Mouse (Mus musculus) heart, embryonic 15.5 days (tissue): ENCODE results near the gene Gm5134. TPM values are rescaled to one million over a fixed set of nuclear protein-coding genes. Genes with fewer than 3 reads are reported as not detected.

Source experiments
- ATAC-seq: fragments of 200-750 bp; cut with Nextera tagmentation; replicated peaks from 2 replicates; pipeline ENCODE4 v1.8.0; 2017; ENCODE audit warnings: low read depth, moderate TSS enrichment; ENCODE audit not compliant: insufficient number of reproducible peaks, insufficient read depth, low FRiP score
- H3K27ac ChIP-seq: fragments of 300-500 bp; sonication (generic); 2 replicates; pipeline ENCODE4 v1.5.1; 2015; ENCODE audit warnings: mild to moderate bottlenecking, inconsistent platforms
- H3K27me3 ChIP-seq: fragments of 300-500 bp; sonication (generic); 2 replicates; pipeline ENCODE4 v1.6.1; 2015; ENCODE audit warnings: inconsistent platforms
- H3K36me3 ChIP-seq: fragments of 300-500 bp; sonication (generic); 2 replicates; pipeline ENCODE4 v1.6.1; 2015; ENCODE audit warnings: mild to moderate bottlenecking, inconsistent platforms
- H3K4me1 ChIP-seq: fragments of 300-500 bp; sonication (generic); replicated peaks from 2 replicates; pipeline ENCODE4 v1.6.1; 2015; ENCODE audit warnings: inconsistent platforms
- H3K4me2 ChIP-seq: fragments of 300-500 bp; sonication (generic); 2 replicates; pipeline ENCODE4 v1.6.1; 2015; ENCODE audit warnings: inconsistent platforms, mild to moderate bottlenecking, moderate library complexity
- H3K4me3 ChIP-seq: fragments of 300-500 bp; sonication (generic); 2 replicates; pipeline ENCODE4 v1.5.1; 2015; ENCODE audit warnings: mild to moderate bottlenecking, inconsistent platforms
- H3K9ac ChIP-seq: fragments of 300-500 bp; sonication (generic); 2 replicates; pipeline ENCODE4 v1.6.1; 2015; ENCODE audit warnings: mild to moderate bottlenecking, inconsistent platforms
- H3K9me3 ChIP-seq: fragments of 300-500 bp; sonication (generic); replicated peaks from 2 replicates; pipeline ENCODE4 v1.6.1; 2016; ENCODE audit warnings: inconsistent platforms
- WGBS: fragments of 180-500 bp; shearing (Covaris S2); methylation state at CpG from one replicate; pipeline ENCODE4 v1.1.7; 2015; ENCODE audit warnings: mixed read lengths; 5-methylcytosine and 5-hydroxymethylcytosine counted together
- polyA plus RNA-seq: library from polyadenylated mRNA; unstranded; fragments of >200 nt; fragmentation: Nextera tagmentation; extraction: Ambion mirVana; gene quantifications from 2 replicates; pipeline ENCODE4 v1.2.1, GENCODE M21; 2015

Gene Gm5134
- polyA plus RNA-seq, 1 experiment from 2014 or later: 0.05 TPM

- no peak for ATAC-seq
- H3K36me3 ChIP-seq: peaks cover 17% of the 10 kb centered on the region; the same call in 1 of the 2 replicates
- H3K4me1 ChIP-seq: peaks cover 36% of the 10 kb centered on the region
- no peak overlapping the region for H3K4me3 ChIP-seq
- no peaks in the 10 kb centered on the region for H3K9me3 ChIP-seq
- H3K27ac ChIP-seq: no peak overlapping the region
- H3K27me3 ChIP-seq: peaks cover 7% of the 10 kb centered on the region
- H3K9ac ChIP-seq: no peak overlapping the region
- peak overlapping the region; percentile 95; the same call in 1 of the 2 replicates for H3K4me2 ChIP-seq
- 7% methylated on average over 6 of the region's 6 CpGs for WGBS
Observed at GRCm38 (mm10) chr10:75930304-75930703, 24.0 kb upstream of the Gm5134 start.

GRCm38 (mm10) chr10:75931311-75931710, 23.0 kb upstream of the Gm5134 start:
- Histone ChIP-seq H3K4me3 (peak overlapping the region; percentile 66), H3K9me3 (no peaks in the 10 kb centered on the region), H3K27me3 (peaks cover 10% of the 10 kb centered on the region), H3K4me1 (peaks cover 38% of the 10 kb centered on the region), H3K9ac (peak overlapping the region; percentile 86), H3K36me3 (peaks cover 14% of the 10 kb centered on the region; the same call in 1 of the 2 replicates), H3K27ac (no peak overlapping the region), H3K4me2 (peak overlapping the region; percentile 95)
- WGBS: 33% methylated on average over 7 of the region's 7 CpGs
- ATAC-seq: no peak

- Histone ChIP-seq H3K27ac (peak overlapping the region; percentile 74), H3K4me3 (peak overlapping the region; percentile 66), H3K27me3 (peaks cover 16% of the 10 kb centered on the region), H3K4me1 (peaks cover 43% of the 10 kb centered on the region), H3K4me2 (peak overlapping the region; percentile 95), H3K36me3 (peaks cover 8% of the 10 kb centered on the region; the same call in 1 of the 2 replicates), H3K9ac (peak overlapping the region; percentile 86), H3K9me3 (no peaks in the 10 kb centered on the region)
- 1% methylated on average over 42 of the region's 44 CpGs for WGBS
- peak; percentile 69 for ATAC-seq
Observed at GRCm38 (mm10) chr10:75932081-75932678, 22.1 kb upstream of the Gm5134 start.

- peak within 1 kb of the TSS; percentile 86 for H3K9ac ChIP-seq
- H3K36me3 ChIP-seq: peaks cover under 1% of the 10 kb centered on the region; the same call in 1 of the 2 replicates
- WGBS: 45% methylated on average over 6 of the region's 6 CpGs
- peaks cover 16% of the 10 kb centered on the region for H3K27me3 ChIP-seq
- peak within 1 kb of the TSS; percentile 95 for H3K4me2 ChIP-seq
- peaks cover 50% of the 10 kb centered on the region for H3K4me1 ChIP-seq
- H3K27ac ChIP-seq: peak within 1 kb of the TSS; percentile 74
- no peak for ATAC-seq
- no peaks in the 10 kb centered on the region for H3K9me3 ChIP-seq
- H3K4me3 ChIP-seq: peak within 1 kb of the TSS; percentile 66
Observed at GRCm38 (mm10) chr10:75932891-75933290, 21.4 kb upstream of the Gm5134 start, which contains the start of gene Chchd10. Gene Chchd10, plus strand, starts transcription at chr10:75933130.

- Histone ChIP-seq H3K4me1 (peaks cover 55% of the 10 kb centered on the region), H3K4me2 (peak overlapping the region; percentile 77), H3K27ac (no peak overlapping the region; the same call in 1 of the 2 replicates), H3K36me3 (no peaks in the 10 kb centered on the region), H3K27me3 (peaks cover 16% of the 10 kb centered on the region), H3K4me3 (peak overlapping the region; percentile 73), H3K9ac (no peak overlapping the region), H3K9me3 (no peaks in the 10 kb centered on the region)
- no peak for ATAC-seq
- WGBS: 85% methylated on average over 1 of the region's 1 CpGs
Observed at GRCm38 (mm10) chr10:75934991-75935390, 19.3 kb upstream of the Gm5134 start.

GRCm38 (mm10) chr10:75935680-75936541, 18.4 kb upstream of the Gm5134 start, which contains the start of gene Mmp11:
Gene Mmp11, minus strand, starts transcription at chr10:75936496.
- Histone ChIP-seq H3K36me3 (no peaks in the 10 kb centered on the region), H3K9ac (peak within 1 kb of the TSS; percentile 79), H3K27me3 (peaks cover 16% of the 10 kb centered on the region), H3K4me3 (peak within 1 kb of the TSS; percentile 73), H3K27ac (peak within 1 kb of the TSS; percentile 90), H3K4me2 (peak within 1 kb of the TSS; percentile 77), H3K9me3 (no peaks in the 10 kb centered on the region), H3K4me1 (peaks cover 47% of the 10 kb centered on the region)
- WGBS: 2% methylated on average over 51 of the region's 51 CpGs
- peak; percentile 81 for ATAC-seq

- Histone ChIP-seq H3K4me3 (peak overlapping the region; percentile 73), H3K36me3 (no peaks in the 10 kb centered on the region), H3K4me1 (peaks cover 35% of the 10 kb centered on the region), H3K4me2 (peak overlapping the region; percentile 77), H3K27ac (peak overlapping the region; percentile 90; the same call in 1 of the 2 replicates), H3K9me3 (no peaks in the 10 kb centered on the region), H3K27me3 (peaks cover 10% of the 10 kb centered on the region; the same call in 1 of the 2 replicates), H3K9ac (peak overlapping the region; percentile 79)
- ATAC-seq: no peak
- 41% methylated on average over 18 of the region's 18 CpGs for WGBS
Observed at GRCm38 (mm10) chr10:75936909-75937667, 17.2 kb upstream of the Gm5134 start.

GRCm38 (mm10) chr10:75937851-75938643, 16.3 kb upstream of the Gm5134 start:
- Histone ChIP-seq H3K27me3 (peaks cover 10% of the 10 kb centered on the region; the same call in 1 of the 2 replicates), H3K36me3 (no peaks in the 10 kb centered on the region), H3K4me3 (peak overlapping the region; percentile 73), H3K9ac (no peak overlapping the region), H3K27ac (peak overlapping the region; percentile 90; the same call in 1 of the 2 replicates), H3K9me3 (no peaks in the 10 kb centered on the region), H3K4me2 (peak overlapping the region; percentile 77), H3K4me1 (peaks cover 26% of the 10 kb centered on the region)
- ATAC-seq: no peak
- WGBS: 51% methylated on average over 10 of the region's 10 CpGs

- Histone ChIP-seq H3K36me3 (no peaks in the 10 kb centered on the region), H3K4me3 (no peak overlapping the region), H3K27me3 (peaks cover 10% of the 10 kb centered on the region; the same call in 1 of the 2 replicates), H3K4me2 (no peak overlapping the region), H3K4me1 (peaks cover 28% of the 10 kb centered on the region), H3K27ac (no peak overlapping the region), H3K9ac (no peak overlapping the region), H3K9me3 (no peaks in the 10 kb centered on the region)
- no peak for ATAC-seq
- WGBS: 54% methylated on average over 9 of the region's 9 CpGs
Observed at GRCm38 (mm10) chr10:75939481-75940234, 14.7 kb upstream of the Gm5134 start.

- Histone ChIP-seq H3K36me3 (no peaks in the 10 kb centered on the region), H3K9me3 (no peaks in the 10 kb centered on the region), H3K4me2 (no peak within 1 kb of the TSS), H3K4me3 (no peak within 1 kb of the TSS), H3K27me3 (peaks cover 10% of the 10 kb centered on the region; the same call in 1 of the 2 replicates), H3K4me1 (peaks cover 23% of the 10 kb centered on the region), H3K27ac (no peak within 1 kb of the TSS), H3K9ac (no peak within 1 kb of the TSS)
- ATAC-seq: no peak
- 68% methylated on average over 5 of the region's 5 CpGs for WGBS
Observed at GRCm38 (mm10) chr10:75940520-75940919, 13.8 kb upstream of the Gm5134 start, which contains the start of gene Gm867. Gene Gm867, minus strand, starts transcription at chr10:75940672.
